Comparison of ENCODE assay signal across 24 mouse cellular contexts in genomic region chr9:116083300-116083699, GRCm38 (mm10).
A peak's percentile ranks its signal among the peaks of the same experiment; 100 is the strongest.
DNase-seq lines count a peak whose midpoint lies in the region; ATAC-seq and TF ChIP-seq lines count a peak whose summit lies in the region.
"Had no signal": no experiment of that assay in that cellular context is flagged by ENCODE, and none has a peak within 500 bp of the region (broad histone marks: within the 10 kb centered on the region; RNA-seq: fewer than 3 reads in every experiment).

No protein-coding gene starts in this region.

- no peak overlapping the region for H3K4me2 ChIP-seq in forebrain, embryonic 15.5 days (replicated peaks)
- H3K4me2 ChIP-seq: embryonic facial prominence, embryonic 13.5 days; heart, embryonic 12.5 days; heart, embryonic 15.5 days; hindbrain, embryonic 13.5 days; intestine, embryonic 15.5 days had no signal

- TF ChIP-seq CTCF in spleen, adult 2 months (IDR thresholded peaks at IDR 0.05; ENCODE audit: extremely low read depth, insufficient read depth, insufficient read length, insufficient replicate concordance), result no peak
- no peak for TF ChIP-seq CTCF in brain, embryonic 14.5 days (IDR thresholded peaks at IDR 0.05; ENCODE audit: borderline replicate concordance, extremely low read depth, insufficient read depth, insufficient read length)
- TF ChIP-seq CTCF in left cerebral cortex, adult 2 months (IDR thresholded peaks at IDR 0.05), result no peak

- H3K4me1 ChIP-seq in forebrain, embryonic 15.5 days, result peaks cover 11% of the 10 kb centered on the region
- H3K4me1 ChIP-seq in forebrain, embryonic 10.5 days, result no peaks in the 10 kb centered on the region
- peaks cover 14% of the 10 kb centered on the region for H3K4me1 ChIP-seq in spleen, adult 2 months (ENCODE audit: control insufficient read depth, insufficient read depth, insufficient read length)
- H3K4me1 ChIP-seq: embryonic facial prominence, embryonic 10.5 days; embryonic facial prominence, embryonic 13.5 days; heart, embryonic 12.5 days; heart, embryonic 15.5 days; hindbrain, embryonic 10.5 days; hindbrain, embryonic 13.5 days; intestine, embryonic 15.5 days had no signal

- intact Hi-C loops in left cerebral cortex, adult 2 months (cut with DNase I), result no loop called here

- H3K27ac ChIP-seq in forebrain, embryonic 15.5 days (replicated peaks), result peak overlapping the region; percentile 27; the same call in 1 of the 2 replicates
- H3K27ac ChIP-seq in forebrain, embryonic 10.5 days, result no peak overlapping the region
- H3K27ac ChIP-seq in spleen, adult 2 months (ENCODE audit: insufficient read depth, low read length), result peak overlapping the region; percentile 76
- H3K27ac ChIP-seq in left cerebral cortex, adult 2 months, result no peak overlapping the region
- H3K27ac ChIP-seq: embryonic facial prominence, embryonic 10.5 days; embryonic facial prominence, embryonic 13.5 days; heart, embryonic 15.5 days; hindbrain, embryonic 10.5 days; hindbrain, embryonic 13.5 days; intestine, embryonic 15.5 days had no signal

- no peak overlapping the region for H3K4me3 ChIP-seq in forebrain, embryonic 15.5 days
- H3K4me3 ChIP-seq in forebrain, embryonic 10.5 days, result no peak overlapping the region
- H3K4me3 ChIP-seq in spleen, adult 2 months (ENCODE audit: extremely low read depth, insufficient read depth, insufficient read length), result no peak overlapping the region
- no peak overlapping the region for H3K4me3 ChIP-seq in left cerebral cortex, adult 2 months
- H3K4me3 ChIP-seq: embryonic facial prominence, embryonic 10.5 days; embryonic facial prominence, embryonic 13.5 days; erythroblast, embryonic 14.5 days; heart, embryonic 12.5 days; heart, embryonic 15.5 days; hindbrain, embryonic 10.5 days; hindbrain, embryonic 13.5 days; intestine, embryonic 15.5 days had no signal

- no peak for TF ChIP-seq POLR2A in spleen, adult 2 months (IDR thresholded peaks at IDR 0.05; ENCODE audit: low read depth, low read length)
- TF ChIP-seq POLR2A in brain, embryonic 14.5 days (IDR thresholded peaks at IDR 0.05; ENCODE audit: borderline replicate concordance, extremely low read depth, insufficient read depth, insufficient read length, poor library complexity, severe bottlenecking), result no peak

- H3K9me3 ChIP-seq in forebrain, embryonic 15.5 days, result no peaks in the 10 kb centered on the region
- H3K9me3 ChIP-seq in forebrain, embryonic 10.5 days, result no peaks in the 10 kb centered on the region
- H3K9me3 ChIP-seq: embryonic facial prominence, embryonic 10.5 days; embryonic facial prominence, embryonic 13.5 days; heart, embryonic 12.5 days; heart, embryonic 15.5 days; hindbrain, embryonic 10.5 days; hindbrain, embryonic 13.5 days; intestine, embryonic 15.5 days had no signal

- peak; percentile 35; the same call in 1 of the 2 replicates for ATAC-seq in forebrain, embryonic 15.5 days (replicated peaks)
- ATAC-seq: hindbrain, embryonic 16.5 days; intestine, embryonic 15.5 days had no signal

- H3K9ac ChIP-seq in forebrain, embryonic 15.5 days (replicated peaks), result no peak overlapping the region
- H3K9ac ChIP-seq: embryonic facial prominence, embryonic 13.5 days; heart, embryonic 12.5 days; heart, embryonic 15.5 days; hindbrain, embryonic 13.5 days; intestine, embryonic 15.5 days had no signal

- H3K27me3 ChIP-seq in forebrain, embryonic 15.5 days, result no peaks in the 10 kb centered on the region
- no peaks in the 10 kb centered on the region for H3K27me3 ChIP-seq in forebrain, embryonic 10.5 days (ENCODE audit: poor library complexity, severe bottlenecking)
- no peaks in the 10 kb centered on the region for H3K27me3 ChIP-seq in spleen, adult 2 months (ENCODE audit: control insufficient read depth, insufficient read depth, low read length)
- H3K27me3 ChIP-seq: embryonic facial prominence, embryonic 13.5 days; heart, embryonic 12.5 days; heart, embryonic 15.5 days; hindbrain, embryonic 13.5 days; intestine, embryonic 15.5 days had no signal

- WGBS in forebrain, embryonic 15.5 days, result 51% methylated on average over 5 of the region's 5 CpGs
- WGBS in forebrain, embryonic 10.5 days, result 90% methylated on average over 5 of the region's 5 CpGs
- 79% methylated on average over 5 of the region's 5 CpGs for WGBS in spleen, adult 2 months

- no peak for DNase-seq in forebrain, embryonic 10.5 days (ENCODE audit: extremely low spot score, low spot score)
- DNase-seq in spleen, adult 2 months (ENCODE audit: low read depth in 1 of 2, low spot score in 2 of 2), result no peak
- DNase-seq in spleen, adult 18-20 months, result no peak
- DNase-seq in brain, embryonic 14.5 days (ENCODE audit: low read depth), result peak; percentile 61
- DNase-seq in left cerebral cortex, adult 2 months (ENCODE audit: extremely low spot score in 1 of 2, low spot score in 2 of 2), result no peak
- no peak for DNase-seq in cerebellum, adult 8-10 months
- DNase-seq: cerebellum, adult 11 months; cerebellum, adult 2 months; cerebellum, postnatal 10 days; cerebellum, postnatal 36 days; embryo, embryonic 11 days; gastrocnemius, postnatal 25 days; heart, postnatal 10 days; heart, postnatal 36 days had no signal

- H3K36me3 ChIP-seq in forebrain, embryonic 15.5 days, result no peaks in the 10 kb centered on the region
- no peaks in the 10 kb centered on the region for H3K36me3 ChIP-seq in forebrain, embryonic 10.5 days (replicated peaks)
- H3K36me3 ChIP-seq in spleen, adult 2 months (ENCODE audit: control insufficient read depth, insufficient read depth, low read length), result no peaks in the 10 kb centered on the region; the same call in 1 of the 2 replicates
- H3K36me3 ChIP-seq: embryonic facial prominence, embryonic 10.5 days; embryonic facial prominence, embryonic 13.5 days; heart, embryonic 12.5 days; heart, embryonic 15.5 days; hindbrain, embryonic 10.5 days; hindbrain, embryonic 13.5 days; intestine, embryonic 15.5 days had no signal

Comparison
In these comparisons a context has a peak if more than half of its experiments do, and no peak if none do; other contexts are left out.
1. H3K27ac ChIP-seq: peak in forebrain, embryonic 15.5 days (single experiment) and spleen, adult 2 months (single experiment); none in forebrain, embryonic 10.5 days (single experiment) and left cerebral cortex, adult 2 months (single experiment).